Mouse (Mus musculus) right cerebral cortex, postnatal 36 days (tissue): ENCODE measurements around the gene Hoxc12.

ENCODE experiments used
- DNase-seq, 2 experiments: peaks; one replicate each; pipeline ENCODE4 v3.0.0; 2022; ENCODE audit warnings: low spot score in 2 of 2, mixed read lengths in 1 of 2

The Hoxc12 gene

GRCm38 (mm10) chr15:102936279-102936972 is at the start of gene Hoxc12:
Hoxc12 (plus strand) TSS chr15:102936757.
- DNase-seq: no peak

- DNase-seq: no peak
Measured at GRCm38 (mm10) chr15:102895115-102895514, 41.4 kb upstream of the Hoxc12 start.

DNA sequence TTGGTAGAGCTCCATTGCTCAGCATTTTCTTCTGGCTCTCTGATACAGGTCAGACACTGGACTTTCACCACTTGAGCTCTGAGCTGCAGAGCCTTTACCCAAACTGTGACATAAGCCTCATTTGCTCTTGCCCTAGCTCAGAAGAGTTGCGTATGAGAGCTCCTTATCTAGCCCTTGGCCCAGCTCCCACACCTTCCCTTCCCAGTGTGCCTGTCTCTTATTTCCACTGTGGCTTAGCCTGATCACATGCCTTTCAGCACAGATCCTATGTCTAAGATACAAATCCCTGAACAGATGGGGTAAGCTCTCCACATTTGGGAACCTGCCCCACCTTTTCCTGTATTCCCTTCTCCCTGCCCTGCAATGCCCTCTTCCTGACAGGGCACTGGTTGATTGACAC is 31.6 kb upstream of the Hoxc12 start:
- DNase-seq: no peak

- no peak for DNase-seq
Measured at GRCm38 (mm10) chr15:102909536-102909935, 27.0 kb upstream of the Hoxc12 start.

DNA sequence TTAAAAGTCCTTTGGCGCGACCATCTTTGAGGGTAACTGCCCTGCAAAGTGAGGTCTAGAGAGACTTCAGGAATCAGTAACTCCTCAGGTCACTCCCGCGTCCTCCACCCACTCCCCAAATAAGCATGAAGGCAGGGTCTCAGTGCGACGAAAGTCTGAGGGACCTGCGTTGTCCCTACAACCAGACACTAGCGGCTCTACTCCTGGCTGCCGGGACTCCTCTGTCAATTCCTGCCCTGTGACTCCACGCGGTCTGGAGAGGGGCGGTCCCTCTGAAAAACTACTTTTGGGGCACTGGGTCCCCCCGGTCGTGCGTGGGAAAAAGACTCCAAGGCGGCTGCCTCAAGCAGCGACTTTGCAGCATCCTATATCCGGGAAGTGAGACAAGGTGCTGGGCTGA is 26.5 kb upstream of the Hoxc12 start:
- DNase-seq: no peak

DNA sequence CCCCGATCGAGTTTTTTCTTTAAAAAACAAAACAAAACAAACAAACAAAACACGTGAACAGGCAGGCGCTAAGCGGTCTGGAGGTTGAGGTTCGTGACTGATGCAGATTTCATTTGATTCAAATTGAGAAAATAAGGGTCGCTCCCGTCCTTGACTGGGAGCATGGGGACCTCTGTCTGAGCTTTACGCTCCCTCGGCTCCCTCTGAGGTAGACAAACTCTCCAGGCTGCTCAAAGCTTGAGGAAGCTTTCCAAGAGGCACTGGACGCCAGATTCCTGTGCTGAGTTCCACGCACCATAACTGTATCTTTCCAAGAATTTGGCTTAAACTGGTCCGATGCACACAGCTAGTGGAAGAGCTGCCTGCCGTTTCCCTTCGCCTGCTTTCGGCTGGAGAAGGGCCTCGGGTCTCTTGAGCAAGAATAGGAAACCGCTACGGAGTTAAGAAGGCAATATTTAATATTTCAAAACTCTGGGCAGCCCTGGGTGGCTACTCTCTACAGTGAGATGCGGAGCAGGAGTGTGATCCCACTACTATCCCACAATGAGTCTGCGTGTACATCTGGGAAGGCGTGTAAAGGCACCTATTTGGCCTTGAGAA is 26.0 kb upstream of the Hoxc12 start:
- no peak for DNase-seq

- no peak for DNase-seq
Measured at GRCm38 (mm10) chr15:102913038-102913585, 23.4 kb upstream of the Hoxc12 start.

DNA sequence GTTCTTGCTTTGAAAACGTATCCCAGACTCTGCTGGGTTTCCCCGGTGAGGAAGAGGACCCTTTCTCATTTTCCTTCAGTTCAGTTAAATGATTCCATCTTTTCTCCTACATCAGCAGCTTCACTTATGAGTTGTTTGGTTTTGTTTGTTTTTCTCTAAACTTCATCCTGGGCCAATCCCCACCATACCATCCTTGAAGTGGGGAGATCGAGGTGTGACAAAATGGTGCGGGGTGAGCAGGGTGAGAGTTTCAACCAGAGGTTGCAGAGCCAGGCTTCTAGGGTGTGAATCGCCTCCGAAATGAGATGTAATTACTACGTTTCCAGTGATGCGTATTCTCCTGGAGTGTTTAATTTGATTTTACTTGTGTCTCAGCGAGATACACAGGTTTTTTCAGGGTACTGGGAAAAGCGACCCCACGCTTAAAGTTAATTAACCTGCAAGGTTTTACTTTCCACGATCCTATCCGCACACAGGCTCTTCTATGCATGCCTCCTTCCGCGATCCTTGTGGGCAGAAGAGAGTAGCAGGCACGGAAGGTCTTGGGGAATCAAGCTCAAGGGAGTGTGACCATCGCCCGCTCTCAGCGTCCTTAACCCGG is 18.5 kb upstream of the Hoxc12 start:
- no peak for DNase-seq

DNA sequence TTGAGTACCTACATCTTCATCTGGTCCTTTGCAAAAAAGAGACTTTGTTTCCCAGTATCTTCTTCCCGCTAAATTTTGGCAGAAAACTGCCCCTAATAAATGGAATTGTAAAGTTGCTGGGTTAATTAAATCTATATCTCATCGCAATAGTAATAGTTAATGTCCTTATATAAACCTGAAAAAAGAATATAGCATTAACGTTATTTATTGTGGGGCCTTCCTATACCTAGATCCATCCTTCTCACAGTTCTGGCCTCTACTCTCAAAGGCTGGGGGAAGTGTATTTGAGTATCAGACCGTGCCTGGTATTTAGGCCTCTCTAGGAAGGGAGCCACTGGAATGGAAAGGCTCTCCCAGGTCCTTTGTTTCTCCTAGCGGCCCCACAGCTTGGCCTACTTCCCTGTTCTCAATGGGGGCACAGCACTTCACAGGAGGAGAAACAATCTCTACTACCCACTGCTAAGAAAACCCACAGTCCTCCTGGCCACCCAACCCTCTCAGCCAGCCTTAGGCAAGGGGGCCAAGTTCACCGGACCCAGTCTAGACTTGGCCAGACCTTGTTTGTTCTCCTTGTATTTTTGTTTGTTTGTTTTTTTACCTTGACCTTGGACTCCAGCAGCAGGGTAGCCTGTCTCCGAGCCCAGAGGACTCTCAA is 17.8 kb upstream of the Hoxc12 start:
- no peak for DNase-seq

- DNase-seq: no peak
Measured at GRCm38 (mm10) chr15:102919336-102920180, 17.0 kb upstream of the Hoxc12 start.

DNA sequence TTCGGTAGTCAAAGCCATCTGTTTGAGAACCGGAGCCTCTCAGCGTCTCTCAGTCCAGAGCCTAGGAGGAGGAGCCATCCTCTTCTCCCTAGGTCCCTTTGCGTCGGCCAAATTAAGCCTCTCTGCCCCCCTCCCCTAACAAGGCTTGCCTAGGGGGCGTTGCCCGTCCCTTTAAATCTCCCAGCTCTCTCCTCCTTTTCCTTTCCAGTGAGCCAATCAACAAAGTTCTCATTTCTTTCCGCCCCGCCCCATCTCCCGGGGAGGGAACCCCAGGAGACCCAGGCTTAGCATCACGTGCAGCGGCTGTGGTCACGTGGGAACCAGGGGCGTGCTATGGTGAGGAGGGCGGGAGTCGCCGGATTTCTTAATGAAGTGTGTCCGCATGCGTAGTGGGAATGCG is 15.9 kb upstream of the Hoxc12 start:
- no peak for DNase-seq

DNA sequence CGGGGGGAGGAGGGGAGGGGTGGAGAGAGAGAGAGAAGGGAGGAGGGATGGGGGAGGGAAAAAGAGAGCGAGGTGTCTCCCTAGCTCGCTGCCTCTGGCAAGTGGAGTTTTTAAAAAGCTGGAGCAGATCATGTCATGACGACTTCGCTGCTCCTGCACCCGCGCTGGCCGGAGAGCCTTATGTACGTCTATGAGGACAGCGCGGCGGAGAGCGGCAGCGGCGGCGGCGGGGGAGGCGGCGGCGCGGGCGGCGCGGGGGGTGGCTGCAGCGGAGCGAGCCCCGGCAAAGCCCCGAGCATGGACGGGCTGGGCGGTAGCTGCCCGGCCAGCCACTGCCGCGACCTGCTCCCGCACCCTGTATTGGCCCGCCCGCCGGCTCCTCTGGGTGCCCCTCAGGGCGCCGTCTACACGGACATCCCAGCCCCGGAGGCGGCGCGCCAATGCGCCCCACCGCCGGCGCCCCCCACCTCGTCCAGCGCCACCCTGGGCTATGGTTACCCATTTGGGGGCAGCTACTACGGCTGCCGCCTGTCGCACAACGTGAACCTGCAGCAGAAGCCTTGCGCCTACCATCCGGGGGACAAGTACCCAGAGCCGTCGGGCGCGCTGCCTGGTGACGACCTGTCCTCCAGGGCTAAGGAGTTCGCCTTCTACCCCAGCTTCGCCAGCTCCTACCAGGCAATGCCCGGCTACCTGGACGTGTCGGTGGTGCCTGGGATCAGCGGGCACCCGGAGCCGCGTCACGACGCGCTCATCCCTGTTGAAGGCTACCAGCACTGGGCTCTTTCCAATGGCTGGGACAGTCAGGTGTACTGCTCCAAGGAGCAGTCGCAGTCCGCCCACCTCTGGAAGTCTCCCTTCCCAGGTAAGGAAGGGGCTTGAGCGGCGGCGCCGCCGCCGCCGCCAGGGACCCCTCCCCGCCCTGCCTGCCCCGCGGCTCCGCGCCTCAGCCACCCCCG is 15.2 kb upstream of the Hoxc12 start, which contains the start of gene Hoxc13:
Gene Hoxc13, plus strand, starts transcription at position 51 of the 959 bp plus-strand sequence.
- no peak for DNase-seq

DNA sequence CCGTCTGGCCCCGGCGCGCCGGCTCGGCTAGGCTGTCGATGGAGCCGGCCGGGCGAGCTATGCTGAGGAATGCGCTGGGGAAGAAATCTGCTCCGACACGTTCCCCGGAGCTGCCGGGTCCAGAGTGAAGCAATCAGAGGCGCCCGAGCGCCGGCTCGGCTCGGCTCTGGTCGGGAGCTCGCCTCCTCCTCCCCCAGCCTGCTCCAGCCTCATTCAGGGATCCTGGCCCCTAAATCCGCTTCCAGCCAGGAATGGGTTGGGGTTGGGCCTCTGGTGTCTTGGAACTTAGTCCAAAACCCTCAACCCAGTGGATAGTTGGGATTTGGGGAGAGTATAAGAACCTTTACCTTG is 14.6 kb upstream of the Hoxc12 start:
- no peak for DNase-seq

DNA sequence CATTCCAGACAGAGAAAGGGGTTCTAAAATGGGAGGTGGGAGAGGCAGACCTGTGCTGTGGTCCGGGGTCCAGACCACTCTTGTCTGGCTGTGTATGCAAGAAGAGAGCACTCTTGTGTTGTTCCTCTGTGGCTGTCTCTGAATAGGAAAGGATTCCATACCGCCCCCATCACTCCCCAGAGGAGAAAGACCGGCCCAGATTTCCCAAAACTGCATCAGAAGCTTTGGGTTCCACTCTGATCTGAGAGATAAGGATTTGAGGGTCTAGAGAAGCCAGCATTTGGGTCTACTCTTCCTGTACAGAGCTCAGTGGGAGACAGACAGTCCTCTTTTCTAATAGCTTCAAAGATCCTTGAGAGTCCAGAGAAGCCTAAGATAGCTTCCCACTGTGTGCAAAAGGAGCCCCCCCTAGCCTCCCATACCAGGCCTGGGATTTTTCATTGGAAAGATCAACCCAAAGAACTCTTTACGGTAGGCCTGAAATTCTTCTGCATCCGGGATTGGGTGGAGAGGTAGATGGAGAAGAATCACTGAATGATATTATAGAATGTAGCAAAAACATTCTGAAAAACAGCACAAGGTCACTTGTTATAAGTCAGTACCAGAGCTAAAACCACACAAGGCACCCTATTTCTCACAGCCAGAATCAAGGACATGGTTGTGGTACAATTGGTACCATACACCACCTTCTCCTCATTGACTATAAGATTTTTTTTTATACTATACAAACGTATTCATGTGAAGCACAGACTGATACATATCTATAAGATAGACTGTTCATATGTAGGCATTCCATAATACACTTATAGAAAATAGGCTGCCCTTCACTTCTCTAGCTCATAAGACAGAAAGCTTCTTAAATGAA is 13.7 kb upstream of the Hoxc12 start:
- DNase-seq: no peak

GRCm38 (mm10) chr15:102927032-102927645 is 9.4 kb upstream of the Hoxc12 start:
- no peak for DNase-seq

DNA sequence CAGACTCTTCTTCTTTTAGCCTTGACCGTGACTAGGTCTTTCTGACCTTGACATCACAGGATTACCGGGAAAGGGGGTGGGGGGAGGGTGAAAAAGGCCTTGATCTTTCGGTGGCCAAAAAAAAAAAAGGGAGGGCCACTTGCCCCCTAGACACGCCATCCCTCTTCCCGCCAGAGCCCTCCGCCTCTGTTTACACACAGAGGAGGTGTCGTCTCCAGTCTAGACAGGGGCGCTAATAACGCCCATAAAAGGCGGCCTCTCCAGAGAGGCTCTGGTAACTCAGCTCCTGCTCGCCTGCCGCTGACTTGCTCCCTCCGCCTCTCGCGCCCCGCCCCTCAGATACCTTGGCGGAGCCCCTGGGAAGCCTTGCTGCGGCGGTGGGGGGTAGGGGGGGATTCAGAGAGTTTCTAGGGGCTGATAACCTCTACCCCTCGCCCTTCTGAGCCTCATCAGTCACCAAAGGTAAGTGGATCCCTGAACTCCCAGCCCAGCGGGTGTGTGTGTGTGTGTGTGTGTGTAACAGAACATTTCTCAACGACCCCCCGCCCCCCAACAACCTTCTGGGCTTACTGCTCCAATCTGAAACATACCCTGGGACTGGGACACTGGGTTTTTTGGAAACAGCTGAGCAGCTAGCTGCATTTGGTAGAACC is 4.7 kb upstream of the Hoxc12 start:
- DNase-seq: no peak

GRCm38 (mm10) chr15:102934438-102934837 is 2.1 kb upstream of the Hoxc12 start:
- DNase-seq: no peak

GRCm38 (mm10) chr15:102934897-102935296 is 1.7 kb upstream of the Hoxc12 start:
- DNase-seq: no peak
